Mouse (Mus musculus): ENCODE results near the gene Fto. TPM values are rescaled to one million over a fixed set of nuclear protein-coding genes. Genes with fewer than 3 reads are reported as not detected.

Fto gene
- total and polyA plus RNA-seq, 2 experiments from 2014 or later = 86.8 to 122 TPM

DNA sequence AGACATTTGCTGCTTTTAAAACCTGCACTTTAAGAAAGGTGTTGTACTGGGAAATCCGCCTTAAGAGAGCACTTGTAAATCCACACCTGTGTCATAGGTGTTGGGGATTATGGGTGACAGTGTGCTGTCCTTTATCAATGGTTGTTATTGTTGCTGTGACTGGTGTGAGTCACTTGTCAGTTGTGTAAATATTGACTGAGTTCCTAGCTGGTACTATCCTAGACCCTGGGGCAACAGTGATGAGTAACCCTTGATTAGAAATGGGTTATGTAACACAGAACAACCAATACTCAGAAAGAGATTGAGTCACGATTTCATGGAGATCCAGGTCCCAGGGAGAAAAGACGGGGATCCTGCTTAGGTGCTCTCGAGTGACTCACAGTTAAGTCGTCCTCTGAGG is 216.4 kb downstream of the Fto start:
- no peak for TF ChIP-seq CTCF (IDR thresholded peaks at IDR 0.05; ENCODE audit: low read depth)

DNA sequence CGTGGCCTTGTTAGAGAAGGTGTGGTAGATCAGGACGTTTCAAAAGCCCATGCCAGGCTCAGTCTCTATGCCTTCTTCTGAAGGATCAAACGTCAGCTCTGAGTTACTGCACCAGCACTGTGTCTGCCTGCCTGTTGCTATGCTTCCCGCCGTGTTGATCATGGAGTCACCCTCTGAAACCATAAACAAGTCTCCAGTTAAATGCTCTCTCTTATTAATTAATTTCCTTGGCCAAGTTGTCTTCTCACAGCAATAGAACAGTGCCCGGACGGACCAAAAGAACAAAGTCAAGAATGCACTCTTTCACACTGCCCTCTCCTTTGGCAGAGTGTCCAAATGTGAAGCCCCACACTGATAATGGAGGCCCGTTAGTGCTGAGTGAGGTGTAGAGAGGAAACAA is 217.3 kb downstream of the Fto start:
- H3K4me2 ChIP-seq (ENCODE audit: low read depth) = no peak overlapping the region
- H3K36me3 ChIP-seq (ENCODE audit: insufficient read depth) = no peaks in the 10 kb centered on the region
- H3K4me1 ChIP-seq (ENCODE audit: insufficient read depth) = peaks cover 8% of the 10 kb centered on the region
- no peak for TF ChIP-seq CTCF (IDR thresholded peaks at IDR 0.05; ENCODE audit: low read depth)
- no peaks in the 10 kb centered on the region for H3K9me3 ChIP-seq (ENCODE audit: low read length)
- H3K9ac ChIP-seq = no peak overlapping the region
- WGBS = 75% methylated on average over 8 of the region's 8 CpGs
- no peak for DNase-seq
- no peaks in the 10 kb centered on the region for H3K27me3 ChIP-seq (ENCODE audit: insufficient read depth, low read length)
- no peak overlapping the region for H3K27ac ChIP-seq (ENCODE audit: low read depth, low read length)
- no peak overlapping the region for H3K4me3 ChIP-seq (ENCODE audit: low read depth, low read length)
- no peak for ATAC-seq

More for the DNA sequence above, 216.4 kb downstream of the Fto start:
- Histone ChIP-seq H3K9me3 (ENCODE audit: low read length) (no peaks in the 10 kb centered on the region), H3K27me3 (ENCODE audit: insufficient read depth, low read length) (no peaks in the 10 kb centered on the region), H3K9ac (no peak overlapping the region), H3K4me3 (ENCODE audit: low read depth, low read length) (no peak overlapping the region), H3K27ac (ENCODE audit: low read depth, low read length) (no peak overlapping the region), H3K4me1 (ENCODE audit: insufficient read depth) (peaks cover 8% of the 10 kb centered on the region), H3K36me3 (ENCODE audit: insufficient read depth) (no peaks in the 10 kb centered on the region), H3K4me2 (ENCODE audit: low read depth) (no peak overlapping the region)
- WGBS = 92% methylated on average over 5 of the region's 5 CpGs
- DNase-seq = no peak
- ATAC-seq = no peak

DNA sequence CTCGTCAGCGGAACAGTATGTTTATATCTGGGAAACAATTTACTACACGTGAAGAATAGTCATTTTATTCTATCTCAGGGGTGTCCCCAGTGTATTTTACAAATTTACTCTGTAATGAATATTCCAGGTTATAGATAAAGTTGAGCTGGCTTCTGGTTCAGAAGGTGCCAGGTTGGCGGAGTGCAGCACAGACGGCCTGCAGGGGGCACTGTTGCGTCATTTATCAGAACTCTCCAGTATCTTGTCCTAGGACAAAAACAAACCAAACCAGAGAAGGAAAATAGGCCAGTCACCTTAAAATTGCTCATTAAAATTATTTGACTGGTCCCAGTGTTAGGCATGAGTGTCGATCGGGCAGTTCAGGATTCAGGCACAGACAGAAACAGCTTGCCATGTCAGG is 218.6 kb downstream of the Fto start:
- H3K27me3 ChIP-seq (ENCODE audit: insufficient read depth, low read length) = no peaks in the 10 kb centered on the region
- H3K36me3 ChIP-seq (ENCODE audit: insufficient read depth) = no peaks in the 10 kb centered on the region
- H3K9me3 ChIP-seq (ENCODE audit: low read length) = no peaks in the 10 kb centered on the region
- H3K4me3 ChIP-seq (ENCODE audit: low read depth, low read length) = no peak overlapping the region
- no peak overlapping the region for H3K9ac ChIP-seq
- ATAC-seq (peak; percentile 45; the same call in 1 of the 2 replicates), DNase-seq (peak; percentile 80)
- H3K27ac ChIP-seq (ENCODE audit: low read depth, low read length) = no peak overlapping the region
- H3K4me1 ChIP-seq (ENCODE audit: insufficient read depth) = peaks cover 8% of the 10 kb centered on the region
- peak; percentile 80 for TF ChIP-seq CTCF (IDR thresholded peaks at IDR 0.05; ENCODE audit: low read depth)
- no peak overlapping the region for H3K4me2 ChIP-seq (ENCODE audit: low read depth)
- WGBS = 31% methylated on average over 8 of the region's 8 CpGs

DNA sequence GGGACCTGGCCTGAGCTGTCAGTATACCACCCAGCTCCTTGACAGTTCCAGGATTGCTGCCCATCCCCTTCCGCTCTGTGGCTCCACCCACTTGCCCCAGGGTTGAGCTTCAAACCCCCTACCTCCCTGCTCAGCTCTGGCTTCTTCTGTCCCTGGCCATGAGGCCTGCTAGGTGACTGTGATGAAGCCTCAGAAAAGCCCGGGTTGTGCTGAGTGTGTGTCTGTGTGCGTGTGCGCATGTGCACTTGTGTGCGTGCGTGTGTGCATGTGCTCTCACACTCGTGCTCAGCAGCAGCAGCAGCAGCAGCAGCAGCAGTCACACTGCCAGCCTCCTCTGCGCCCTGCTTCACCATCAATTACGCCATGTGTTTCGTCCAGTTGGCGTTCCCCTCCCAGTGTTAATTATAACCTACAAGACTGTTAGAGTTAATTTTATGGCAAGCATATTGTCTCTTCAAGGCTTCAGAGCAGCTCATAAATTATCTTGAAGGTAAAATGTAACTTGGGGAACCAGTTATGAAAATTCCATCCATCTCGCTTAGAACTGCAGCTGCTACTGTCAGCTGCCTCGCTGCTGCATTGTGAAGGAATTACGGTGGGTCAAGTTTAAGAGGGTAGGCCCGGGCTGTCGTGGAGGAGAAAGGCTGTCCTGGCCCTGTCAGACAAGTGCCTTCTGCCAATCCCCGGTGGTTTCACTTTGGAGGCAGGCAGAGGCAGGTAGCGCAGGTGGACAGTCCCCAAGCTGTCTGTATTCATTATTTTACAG is 219.5 kb downstream of the Fto start:
- no peak for DNase-seq
- H3K36me3 ChIP-seq (ENCODE audit: insufficient read depth) = no peaks in the 10 kb centered on the region
- H3K4me1 ChIP-seq (ENCODE audit: insufficient read depth) = peaks cover 8% of the 10 kb centered on the region
- no peak overlapping the region for H3K4me2 ChIP-seq (ENCODE audit: low read depth)
- no peak overlapping the region for H3K4me3 ChIP-seq (ENCODE audit: low read depth, low read length)
- ATAC-seq = peak; percentile 27; the same call in 1 of the 2 replicates
- H3K9ac ChIP-seq = no peak overlapping the region
- H3K9me3 ChIP-seq (ENCODE audit: low read length) = no peaks in the 10 kb centered on the region
- no peaks in the 10 kb centered on the region for H3K27me3 ChIP-seq (ENCODE audit: insufficient read depth, low read length)
- WGBS = 71% methylated on average over 18 of the region's 18 CpGs
- no peak for TF ChIP-seq CTCF (IDR thresholded peaks at IDR 0.05; ENCODE audit: low read depth)
- no peak overlapping the region for H3K27ac ChIP-seq (ENCODE audit: low read depth, low read length)

DNA sequence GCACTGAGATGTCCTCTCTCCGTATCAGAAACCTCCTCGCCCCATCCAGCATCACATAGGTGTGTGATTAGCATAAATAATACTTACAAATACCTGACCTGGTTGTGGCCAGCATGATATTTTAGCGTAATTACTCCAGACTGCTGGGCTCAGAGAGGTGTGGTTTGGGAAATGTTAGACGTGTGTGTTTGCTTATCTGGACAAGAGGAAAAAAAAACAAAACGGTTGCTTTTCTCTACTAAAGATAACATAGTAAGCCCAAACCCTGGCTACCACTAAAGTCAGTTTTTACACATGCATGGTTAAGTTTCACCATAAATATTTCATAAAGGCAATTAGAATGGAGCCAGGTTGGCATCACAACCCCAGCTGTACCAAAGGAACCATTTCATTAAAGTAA is 221.4 kb downstream of the Fto start:
- H3K36me3 ChIP-seq (ENCODE audit: insufficient read depth) = no peaks in the 10 kb centered on the region
- peaks cover 8% of the 10 kb centered on the region for H3K4me1 ChIP-seq (ENCODE audit: insufficient read depth)
- H3K27ac ChIP-seq (ENCODE audit: low read depth, low read length) = no peak overlapping the region
- H3K9ac ChIP-seq = no peak overlapping the region
- no peaks in the 10 kb centered on the region for H3K27me3 ChIP-seq (ENCODE audit: insufficient read depth, low read length)
- H3K4me2 ChIP-seq (ENCODE audit: low read depth) = no peak overlapping the region
- no peak overlapping the region for H3K4me3 ChIP-seq (ENCODE audit: low read depth, low read length)
- ATAC-seq (no peak), DNase-seq (no peak)
- no peak for TF ChIP-seq CTCF (IDR thresholded peaks at IDR 0.05; ENCODE audit: low read depth)
- WGBS = 80% methylated on average over 5 of the region's 5 CpGs
- no peaks in the 10 kb centered on the region for H3K9me3 ChIP-seq (ENCODE audit: low read length)

DNA sequence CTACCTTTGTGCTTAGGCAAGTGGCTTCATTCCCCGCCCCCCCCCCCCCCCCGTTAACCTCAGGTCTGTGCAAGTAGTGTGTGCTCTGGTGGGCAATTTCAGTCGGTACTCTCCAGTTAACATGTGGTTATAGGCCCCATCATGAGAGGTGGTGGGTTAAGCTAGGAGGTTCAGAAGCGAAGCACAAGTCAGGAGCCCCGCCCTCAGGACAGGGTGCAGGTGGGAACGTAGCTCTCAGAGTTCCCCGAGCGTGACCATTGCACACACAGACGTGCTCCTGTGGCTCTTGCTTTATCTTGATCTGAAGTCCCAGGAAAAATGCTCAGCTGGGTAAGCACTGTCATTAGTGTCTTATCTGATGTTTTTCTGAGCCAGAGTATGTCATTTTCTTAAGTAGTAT is 224.8 kb downstream of the Fto start:
- peaks cover 4% of the 10 kb centered on the region; the same call in 1 of the 2 replicates for H3K4me1 ChIP-seq (ENCODE audit: insufficient read depth)
- H3K9ac ChIP-seq = no peak overlapping the region
- H3K27ac ChIP-seq (ENCODE audit: low read depth, low read length) = no peak overlapping the region
- no peak for TF ChIP-seq CTCF (IDR thresholded peaks at IDR 0.05; ENCODE audit: low read depth)
- no peaks in the 10 kb centered on the region for H3K36me3 ChIP-seq (ENCODE audit: insufficient read depth)
- H3K4me3 ChIP-seq (ENCODE audit: low read depth, low read length) = no peak overlapping the region
- ATAC-seq (no peak), DNase-seq (no peak)
- no peak overlapping the region for H3K4me2 ChIP-seq (ENCODE audit: low read depth)
- no peaks in the 10 kb centered on the region for H3K9me3 ChIP-seq (ENCODE audit: low read length)
- no peaks in the 10 kb centered on the region for H3K27me3 ChIP-seq (ENCODE audit: insufficient read depth, low read length)
- WGBS = 76% methylated on average over 9 of the region's 9 CpGs

DNA sequence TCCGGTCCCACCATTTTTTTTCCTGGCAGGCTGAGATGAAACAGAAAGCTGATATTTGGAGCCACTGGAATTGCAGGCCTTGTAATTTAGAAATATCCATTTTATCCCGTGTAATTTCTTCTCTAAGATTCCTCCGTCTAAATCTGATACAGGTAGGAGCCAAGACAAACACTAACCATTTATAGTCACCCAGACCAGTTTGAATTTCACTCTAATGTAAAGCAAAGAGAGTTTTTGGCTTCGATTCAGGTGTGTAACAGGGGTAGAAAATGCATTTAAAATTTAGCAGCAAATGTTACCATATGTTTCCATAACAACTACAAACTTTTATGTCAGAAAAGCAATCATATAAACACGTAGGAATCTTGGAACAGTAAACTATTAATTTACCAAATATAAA is 225.6 kb downstream of the Fto start:
- no peak overlapping the region for H3K4me3 ChIP-seq (ENCODE audit: low read depth, low read length)
- no peaks in the 10 kb centered on the region for H3K9me3 ChIP-seq (ENCODE audit: low read length)
- no peak overlapping the region for H3K4me2 ChIP-seq (ENCODE audit: low read depth)
- H3K36me3 ChIP-seq (ENCODE audit: insufficient read depth) = no peaks in the 10 kb centered on the region
- no peaks in the 10 kb centered on the region for H3K27me3 ChIP-seq (ENCODE audit: insufficient read depth, low read length)
- no peak for TF ChIP-seq CTCF (IDR thresholded peaks at IDR 0.05; ENCODE audit: low read depth)
- no peak overlapping the region for H3K9ac ChIP-seq
- WGBS = 74% methylated on average over 5 of the region's 5 CpGs
- H3K4me1 ChIP-seq (ENCODE audit: insufficient read depth) = peaks cover 3% of the 10 kb centered on the region; the same call in 1 of the 2 replicates
- no peak overlapping the region for H3K27ac ChIP-seq (ENCODE audit: low read depth, low read length)
- DNase-seq (no peak), ATAC-seq (no peak)
